Mouse (Mus musculus): ENCODE data around the gene Gabrr2.

The Gabrr2 gene

GRCm38 (mm10) chr4:33062981-33063380 lies at the start of gene Gabrr2:
TSS of gene Gabrr2 (plus strand) at chr4:33062999.
- DNase-seq (ENCODE audit: low read depth, low spot score): no peak

GRCm38 (mm10) chr4:33018361-33018999 lies 44.3 kb upstream of the Gabrr2 start:
- peak; percentile 93 for DNase-seq (ENCODE audit: low read depth, low spot score)

DNA sequence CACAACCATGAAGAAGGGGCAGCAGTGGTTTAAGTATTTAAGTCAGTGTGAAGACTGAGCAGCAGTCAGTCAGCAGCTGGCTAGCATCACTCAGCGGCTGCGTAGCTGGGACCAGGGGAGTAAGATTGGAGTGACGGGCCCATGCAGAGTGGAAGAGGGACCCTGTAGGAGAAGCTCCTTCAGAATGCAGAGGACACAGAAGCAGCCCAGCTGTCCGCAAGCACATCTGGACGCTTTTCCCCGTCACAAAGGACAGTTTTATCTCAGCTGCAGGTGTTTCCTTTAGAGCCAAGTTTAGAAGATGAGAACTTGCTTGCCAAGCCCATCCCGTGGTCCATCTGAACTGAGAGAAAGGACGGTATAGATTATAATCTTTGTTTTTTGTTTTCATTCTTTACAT lies 38.4 kb upstream of the Gabrr2 start:
- DNase-seq (ENCODE audit: low read depth, low spot score): no peak

GRCm38 (mm10) chr4:33029104-33029503 lies 33.7 kb upstream of the Gabrr2 start:
- peak; percentile 12 for DNase-seq (ENCODE audit: low read depth, low spot score)

DNA sequence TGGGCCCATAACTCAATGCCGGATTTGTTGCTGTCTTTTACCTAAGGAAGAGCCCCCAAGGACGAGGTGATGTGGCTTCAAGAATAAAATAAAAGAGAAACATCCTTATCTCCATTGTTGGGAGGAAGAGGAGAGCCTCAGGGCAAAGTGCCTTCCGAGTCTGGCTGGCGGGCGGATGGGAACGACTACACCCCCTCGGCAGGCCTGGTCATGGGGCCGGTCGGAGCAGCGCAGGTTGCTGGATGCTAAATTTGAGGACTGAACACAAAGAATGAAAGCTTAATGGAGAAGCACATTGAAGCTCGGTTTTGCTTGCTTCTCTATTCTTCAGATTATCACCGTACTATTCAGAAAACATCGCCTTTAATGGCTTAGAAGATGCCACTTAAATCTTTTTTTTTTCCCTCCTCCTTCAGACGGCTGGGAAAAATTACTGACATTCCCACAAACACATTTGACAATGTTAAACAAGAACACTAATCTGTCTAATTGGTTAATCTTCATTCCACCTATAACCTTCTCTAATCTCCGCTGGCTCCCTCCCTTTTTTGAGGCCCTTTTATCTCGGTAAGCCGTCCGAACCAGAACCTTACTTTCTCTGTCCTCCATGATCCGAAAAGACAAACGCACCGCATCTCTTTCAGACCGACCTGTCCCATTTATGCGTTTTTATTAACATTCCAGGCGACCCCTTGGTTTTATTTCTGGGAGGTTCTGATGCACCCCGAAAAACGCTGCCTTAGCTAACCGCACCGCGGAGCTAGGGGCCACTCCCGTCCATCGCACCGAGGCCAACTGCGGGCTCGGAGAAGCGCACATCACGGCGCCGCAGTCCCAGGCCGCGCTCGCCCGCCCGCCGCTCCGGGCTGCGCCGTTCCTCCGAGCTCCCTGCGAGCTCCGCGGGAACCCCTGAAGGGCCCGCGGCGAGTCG lies 32.3 kb upstream of the Gabrr2 start:
- DNase-seq (ENCODE audit: low read depth, low spot score): no peak

- DNase-seq (ENCODE audit: low read depth, low spot score): peak; percentile 92
Measured at GRCm38 (mm10) chr4:33031195-33031960, 31.4 kb upstream of the Gabrr2 start, which contains the start of gene Ube2j1. TSS of gene Ube2j1 (plus strand) at chr4:33031416.

- peak; percentile 17 for DNase-seq (ENCODE audit: low read depth, low spot score)
Measured at GRCm38 (mm10) chr4:33032045-33032444, 30.8 kb upstream of the Gabrr2 start.

DNA sequence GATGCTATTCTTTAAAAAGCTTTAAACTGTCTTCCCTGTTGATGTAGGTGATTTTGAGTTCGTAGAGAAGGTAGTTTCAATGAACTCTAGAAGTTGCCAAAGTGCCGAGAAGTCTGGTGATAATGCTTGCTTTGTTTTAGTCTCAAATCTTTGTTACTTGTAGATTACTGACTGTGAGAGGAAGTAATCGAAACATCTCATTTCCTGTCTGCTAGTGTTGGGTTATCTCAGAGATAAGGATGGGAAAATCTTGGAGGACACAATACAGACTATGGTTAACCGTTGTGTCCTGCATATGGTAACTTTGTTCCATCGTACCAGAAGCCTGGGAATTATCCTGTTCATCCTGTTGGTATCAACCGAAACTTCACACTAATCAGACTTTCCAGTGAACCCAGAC lies 29.3 kb upstream of the Gabrr2 start:
- peak; percentile 52 for DNase-seq (ENCODE audit: low read depth, low spot score)

DNA sequence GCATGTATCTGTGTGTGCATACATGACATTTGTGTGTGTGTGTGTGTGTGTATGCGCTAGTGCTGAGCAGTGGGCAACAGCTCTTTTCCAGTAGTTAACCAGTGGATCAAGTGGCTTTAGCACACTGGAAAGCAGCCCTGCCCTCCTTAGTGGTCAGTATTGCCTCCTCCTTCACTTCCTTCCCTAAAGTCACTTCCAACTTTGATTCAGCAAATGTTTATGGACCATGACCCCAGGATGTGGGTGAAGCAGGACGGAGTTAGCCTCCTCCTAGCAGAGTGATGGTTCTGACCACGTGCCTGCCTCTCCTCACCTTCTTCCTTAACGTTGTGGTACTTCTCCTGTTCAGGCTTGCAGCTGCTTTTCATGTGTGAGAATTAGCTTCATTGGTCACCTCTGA lies 23.0 kb upstream of the Gabrr2 start:
- no peak for DNase-seq (ENCODE audit: low read depth, low spot score)

DNA sequence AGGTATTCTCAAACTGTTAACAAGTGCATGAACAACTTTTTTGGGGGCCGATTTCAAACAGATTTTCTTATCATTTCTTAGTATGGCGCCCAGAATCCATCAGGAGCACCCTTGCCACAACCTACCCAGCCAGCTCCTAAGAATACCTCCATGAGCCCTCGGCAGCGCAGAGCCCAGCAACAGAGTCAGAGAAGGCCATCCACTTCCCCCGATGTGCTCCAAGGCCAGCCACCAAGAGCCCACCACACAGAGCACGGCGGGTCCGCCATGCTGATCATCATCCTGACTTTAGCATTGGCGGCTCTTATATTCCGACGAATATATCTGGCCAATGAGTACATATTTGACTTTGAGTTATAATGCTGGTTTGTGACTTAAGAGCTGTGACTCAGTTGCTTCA lies 13.2 kb upstream of the Gabrr2 start:
- no peak for DNase-seq (ENCODE audit: low read depth, low spot score)

DNA sequence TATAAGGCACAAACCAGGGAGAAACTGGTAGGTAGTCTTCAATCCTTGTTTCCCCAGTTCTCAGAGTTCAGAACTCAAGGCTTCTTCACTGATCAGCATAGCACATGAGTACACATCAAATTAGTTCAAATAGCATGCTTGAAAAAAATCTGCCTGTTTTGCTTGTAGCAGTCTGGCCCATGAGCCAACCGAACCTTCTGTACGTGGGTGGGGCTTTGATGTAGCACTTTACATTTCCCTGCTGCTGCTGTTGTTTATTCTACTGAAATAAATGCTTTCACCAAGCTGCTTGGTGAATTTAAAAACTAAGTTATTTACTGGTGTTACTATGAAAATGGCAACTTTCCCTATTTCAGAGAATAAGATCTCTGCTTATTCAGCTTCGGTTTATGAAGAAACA lies 10.7 kb upstream of the Gabrr2 start:
- DNase-seq (ENCODE audit: low read depth, low spot score): peak; percentile 29

DNA sequence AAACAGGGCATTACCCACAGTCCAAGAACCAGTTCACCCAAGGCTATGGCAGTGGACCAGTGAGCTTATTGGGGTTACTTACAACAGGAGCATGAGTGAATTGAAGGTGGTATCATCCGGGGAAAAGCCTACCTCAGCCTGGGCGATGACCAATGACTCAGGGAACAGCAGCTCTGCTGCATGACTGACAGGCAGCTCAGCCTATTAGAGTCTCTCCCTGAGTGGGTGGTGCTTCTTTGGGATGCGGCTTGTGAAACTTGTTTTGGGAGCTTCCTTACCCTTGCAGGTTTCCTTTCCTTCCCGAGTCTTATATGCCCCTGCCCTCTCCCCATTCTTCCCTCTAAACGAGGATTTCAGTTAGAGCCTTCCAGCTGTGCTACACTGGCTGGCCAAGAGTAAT lies 10.1 kb upstream of the Gabrr2 start:
- DNase-seq (ENCODE audit: low read depth, low spot score): peak; percentile 39

GRCm38 (mm10) chr4:33054426-33054825 lies 8.4 kb upstream of the Gabrr2 start:
- DNase-seq (ENCODE audit: low read depth, low spot score): no peak

DNA sequence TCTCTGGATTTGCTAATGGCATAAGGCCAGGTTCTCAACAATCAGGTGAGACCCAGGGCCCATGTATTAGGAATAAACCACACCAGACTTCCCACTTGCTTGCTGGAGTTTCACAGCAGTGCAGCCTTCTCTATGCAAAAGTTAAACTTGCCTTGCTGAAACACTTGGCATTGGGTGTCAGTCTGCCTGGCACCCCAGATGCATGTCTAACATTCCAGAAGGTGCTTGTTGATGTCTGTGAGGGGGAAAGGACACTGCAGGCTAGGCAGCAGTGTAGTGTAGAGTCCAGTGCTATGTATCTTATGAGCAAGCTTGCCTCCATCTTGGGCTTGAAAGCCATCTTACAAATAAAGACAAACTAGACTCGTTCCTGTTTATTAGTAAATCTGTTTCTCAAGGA lies 6.5 kb upstream of the Gabrr2 start:
- no peak for DNase-seq (ENCODE audit: low read depth, low spot score)

GRCm38 (mm10) chr4:33057890-33058687 lies 4.7 kb upstream of the Gabrr2 start:
- DNase-seq (ENCODE audit: low read depth, low spot score): no peak

DNA sequence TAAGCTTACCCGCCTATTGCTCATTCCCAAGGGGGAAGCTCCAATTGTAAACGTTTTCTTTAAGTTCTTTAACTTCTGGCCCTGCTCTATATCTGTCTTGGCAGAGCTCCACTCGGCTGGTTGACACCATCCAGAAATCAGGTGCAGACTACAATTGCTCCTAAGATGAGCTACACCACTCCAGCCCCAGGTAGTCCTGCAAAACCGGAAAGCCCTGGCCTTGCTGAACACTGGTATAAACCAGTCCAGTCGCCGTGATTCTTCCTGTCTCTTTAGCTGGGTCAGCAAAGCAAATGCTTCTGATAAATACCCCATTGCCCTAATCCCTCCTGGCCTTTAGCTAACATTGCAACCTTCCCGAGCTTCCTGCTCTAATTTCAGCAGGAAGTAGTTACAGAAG lies 1.6 kb upstream of the Gabrr2 start:
- no peak for DNase-seq (ENCODE audit: low read depth, low spot score)

- no peak for DNase-seq (ENCODE audit: low read depth, low spot score)
Measured at GRCm38 (mm10) chr4:33064986-33065385, 2.2 kb downstream of the Gabrr2 start.

DNA sequence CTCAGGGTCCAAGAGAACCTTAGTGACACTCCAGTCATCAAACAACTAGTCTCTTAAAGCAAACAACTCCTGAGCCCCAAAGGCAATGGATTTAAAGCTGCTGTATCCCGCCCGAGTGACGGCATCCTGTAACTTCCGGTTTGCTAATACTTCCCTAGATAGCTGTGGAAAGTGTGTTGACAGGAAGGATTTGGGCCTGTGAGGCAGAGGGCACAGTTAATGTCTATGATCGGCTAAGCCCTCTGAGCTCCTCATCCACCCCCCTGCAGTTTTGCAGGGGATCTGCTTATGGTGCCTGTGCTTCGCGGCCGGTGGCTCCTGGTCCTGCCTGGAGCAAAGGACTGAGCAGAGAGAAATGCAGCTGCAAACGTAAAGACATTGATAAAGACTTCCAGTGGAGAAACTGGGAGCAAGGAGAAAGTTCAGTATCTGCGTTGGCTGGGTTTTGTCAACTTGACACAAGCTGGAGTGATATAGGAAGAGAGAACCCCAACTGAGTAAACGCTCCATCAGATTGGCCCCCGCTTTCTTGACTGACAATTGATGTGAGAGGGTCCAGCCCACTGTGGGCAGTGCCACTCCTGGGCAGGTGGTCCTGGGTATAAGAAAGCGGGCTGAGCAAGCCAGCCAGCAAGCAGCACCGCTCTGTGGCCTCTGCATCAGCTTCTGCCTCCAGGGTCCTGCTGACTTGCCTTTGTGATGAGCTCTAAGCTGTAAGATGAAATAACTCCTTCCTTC lies 3.6 kb downstream of the Gabrr2 start:
- DNase-seq (ENCODE audit: low read depth, low spot score): no peak

DNA sequence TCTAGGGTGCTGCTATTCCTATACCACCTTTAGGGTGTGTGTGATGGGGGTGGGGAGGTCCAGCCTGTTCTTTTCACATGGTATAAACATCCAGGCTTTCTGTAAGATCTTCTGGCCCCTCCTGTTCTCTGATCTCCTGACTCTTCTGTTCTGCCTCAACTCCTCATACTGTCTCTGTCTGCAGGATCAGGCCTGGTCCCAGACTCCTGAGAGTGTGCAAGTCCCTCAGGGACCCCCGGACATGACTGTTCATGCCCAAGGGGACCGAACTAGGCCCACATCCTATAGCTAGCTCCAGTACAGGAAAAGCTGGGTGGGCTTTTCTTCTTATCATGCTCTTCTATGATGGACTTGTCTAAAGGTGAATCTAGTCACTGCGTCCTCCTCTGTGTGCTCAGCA lies 4.5 kb downstream of the Gabrr2 start:
- DNase-seq (ENCODE audit: low read depth, low spot score): no peak

DNA sequence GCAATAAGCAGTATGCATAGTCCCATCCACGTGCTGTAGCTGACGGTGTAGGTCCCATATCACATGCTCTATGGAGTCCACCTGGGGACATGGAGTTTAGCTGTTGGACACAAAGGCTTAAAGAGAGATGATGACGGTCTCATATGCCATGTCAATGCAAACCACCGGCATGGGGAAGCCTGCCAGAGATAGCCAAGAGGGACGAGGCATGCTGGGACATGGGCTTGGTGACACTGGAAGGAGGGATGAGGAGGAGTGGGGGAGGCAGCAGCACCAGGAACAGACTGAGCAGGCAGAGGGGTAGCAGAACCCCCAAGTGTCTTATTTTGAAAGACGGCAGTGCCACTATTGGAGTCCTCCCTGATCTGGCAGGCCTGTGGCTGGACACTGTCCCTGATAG lies 5.0 kb downstream of the Gabrr2 start:
- DNase-seq (ENCODE audit: low read depth, low spot score): no peak

GRCm38 (mm10) chr4:33068894-33069293 lies 6.1 kb downstream of the Gabrr2 start:
- no peak for DNase-seq (ENCODE audit: low read depth, low spot score)

Measured in CD4-positive, CD25-positive, alpha-beta regulatory T cell, adult 2 months (primary cell).